Mouse (Mus musculus): Measurements from ENCODE around the gene Rab36. TPM values are rescaled to one million over a fixed set of nuclear protein-coding genes. Genes with fewer than 3 reads are reported as not detected.
"Not testable (repeated sequence)": the region's sequence is repeated elsewhere in the genome, so short reads cannot be mapped to it uniquely, and the experiment has no call there.

The Rab36 gene
- polyA plus RNA-seq, 1 experiment from 2014 or later, result 11.8 TPM

DNA sequence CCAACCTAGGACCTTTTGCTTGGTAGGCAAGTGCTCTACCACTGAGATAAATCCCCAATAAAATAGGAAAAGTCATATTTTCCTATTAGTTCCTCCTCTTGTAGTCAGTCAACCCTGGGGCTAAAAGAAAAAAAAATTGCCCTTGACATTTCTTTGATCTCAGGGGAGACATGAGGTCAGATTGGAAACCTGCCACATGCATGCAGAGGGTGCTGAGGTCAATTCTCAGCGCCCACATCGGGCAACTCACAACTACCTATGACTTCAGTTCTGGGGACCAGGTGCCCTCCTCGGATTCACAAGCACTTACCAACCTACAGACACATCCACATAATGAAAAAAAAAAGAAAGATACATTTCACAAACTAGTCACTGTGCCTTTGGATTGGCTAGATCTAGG lies 6.6 kb upstream of the Rab36 start:
- WGBS, result 91% methylated on average over 3 of the region's 3 CpGs
- Histone ChIP-seq H3K4me3 (ENCODE audit: low read length) (no peak overlapping the region), H3K27me3 (ENCODE audit: control insufficient read depth, insufficient read depth, low read length) (no peaks in the 10 kb centered on the region), H3K4me2 (replicated peaks; ENCODE audit: low read depth, low read length) (no peak overlapping the region), H3K4me1 (ENCODE audit: control insufficient read depth, insufficient read depth, low read length) (0 out of 2 replicates have a peak, but pooled peaks cover 8% of the 10 kb centered on the region), H3K9ac (ENCODE audit: low read depth, low read length) (no peak overlapping the region), H3K27ac (ENCODE audit: low read depth, low read length) (no peak overlapping the region), H3K36me3 (ENCODE audit: control insufficient read depth, insufficient read depth, low read length) (no peaks in the 10 kb centered on the region), H3K9me3 (ENCODE audit: control insufficient read depth, low read length) (no peaks in the 10 kb centered on the region)
- ATAC-seq (ENCODE audit: low FRiP score, low TSS enrichment), result no peak

DNA sequence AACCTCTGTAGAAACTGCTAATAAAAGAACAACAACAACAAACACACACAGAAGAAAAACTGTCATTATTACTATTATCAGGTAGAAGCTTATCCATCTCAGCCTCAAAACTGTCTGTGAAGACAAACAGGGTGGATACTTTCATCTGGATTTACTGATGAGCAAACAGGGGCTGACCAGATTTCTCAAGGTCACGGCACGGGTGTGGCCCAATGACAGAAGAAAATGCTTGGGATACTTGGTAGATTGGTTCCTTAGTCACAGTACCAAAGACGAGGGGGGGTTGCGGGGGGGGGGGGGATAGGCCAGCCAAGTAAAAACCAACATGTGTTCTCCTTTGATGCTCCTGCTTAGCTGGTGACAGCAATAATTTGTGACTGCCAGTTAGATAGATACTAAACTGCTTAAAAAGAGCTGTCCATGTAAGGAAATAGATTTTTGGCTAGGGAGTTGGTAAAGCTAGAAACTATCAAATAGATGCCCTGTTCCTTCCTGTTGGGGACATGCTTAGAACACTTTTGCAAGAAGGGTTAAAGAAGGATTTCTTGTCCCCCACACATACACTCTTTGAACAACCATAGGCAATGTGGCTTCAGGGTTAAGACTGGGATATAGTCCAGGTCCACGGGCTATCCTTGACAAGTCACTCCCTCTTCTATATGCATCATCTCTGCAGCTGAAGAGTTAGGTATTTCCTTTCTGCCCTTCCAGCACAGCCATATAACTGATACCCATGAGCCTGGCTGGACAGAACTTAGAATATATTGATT lies 5.3 kb upstream of the Rab36 start:
- H3K4me2 ChIP-seq (replicated peaks; ENCODE audit: low read depth, low read length), result no peak overlapping the region
- whole genome bisulfite sequencing, result 70% methylated on average over 5 of the region's 5 CpGs
- H3K4me3 ChIP-seq (ENCODE audit: low read length), result no peak overlapping the region
- no peaks in the 10 kb centered on the region for H3K9me3 ChIP-seq (ENCODE audit: control insufficient read depth, low read length)
- no peaks in the 10 kb centered on the region for H3K27me3 ChIP-seq (ENCODE audit: control insufficient read depth, insufficient read depth, low read length)
- H3K27ac ChIP-seq (ENCODE audit: low read depth, low read length), result no peak overlapping the region
- H3K9ac ChIP-seq (ENCODE audit: low read depth, low read length), result no peak overlapping the region
- ATAC-seq (ENCODE audit: low FRiP score, low TSS enrichment), result no peak
- H3K4me1 ChIP-seq (ENCODE audit: control insufficient read depth, insufficient read depth, low read length), result 0 out of 2 replicates have a peak, but pooled peaks cover 8% of the 10 kb centered on the region
- no peaks in the 10 kb centered on the region for H3K36me3 ChIP-seq (ENCODE audit: control insufficient read depth, insufficient read depth, low read length)

DNA sequence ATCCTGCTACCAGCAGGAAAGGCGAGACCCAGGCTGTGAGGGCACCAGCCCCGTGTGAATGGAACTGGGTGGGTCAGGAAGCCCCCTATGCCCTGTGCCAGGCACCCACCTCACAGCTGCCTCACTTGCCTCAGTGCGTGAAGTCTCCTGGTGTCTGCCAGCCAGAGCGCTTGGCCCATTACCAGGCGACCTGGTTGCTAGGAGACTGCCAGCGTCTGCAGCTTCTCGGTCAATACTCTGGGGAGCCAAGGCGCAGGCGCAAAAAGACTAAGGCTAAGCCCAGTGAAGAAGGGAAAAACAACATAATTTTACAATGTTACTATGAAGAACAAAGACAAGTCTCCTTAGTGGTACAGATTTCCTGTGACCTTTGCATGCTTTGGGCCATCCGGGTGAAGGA lies 4.5 kb upstream of the Rab36 start, which contains the start of gene Rsph14:
Gene Rsph14 (minus strand): TSS at position 192 of the 400 bp plus-strand sequence.
- Histone ChIP-seq H3K4me1 (ENCODE audit: control insufficient read depth, insufficient read depth, low read length) (0 out of 2 replicates have a peak, but pooled peaks cover 8% of the 10 kb centered on the region), H3K4me3 (ENCODE audit: low read length) (no peak within 1 kb of the TSS), H3K36me3 (ENCODE audit: control insufficient read depth, insufficient read depth, low read length) (no peaks in the 10 kb centered on the region), H3K9ac (ENCODE audit: low read depth, low read length) (no peak within 1 kb of the TSS), H3K9me3 (ENCODE audit: control insufficient read depth, low read length) (no peaks in the 10 kb centered on the region), H3K4me2 (replicated peaks; ENCODE audit: low read depth, low read length) (no peak within 1 kb of the TSS), H3K27me3 (ENCODE audit: control insufficient read depth, insufficient read depth, low read length) (no peaks in the 10 kb centered on the region), H3K27ac (ENCODE audit: low read depth, low read length) (no peak within 1 kb of the TSS)
- no peak for ATAC-seq (ENCODE audit: low FRiP score, low TSS enrichment)
- WGBS, result 20% methylated on average over 10 of the region's 10 CpGs

DNA sequence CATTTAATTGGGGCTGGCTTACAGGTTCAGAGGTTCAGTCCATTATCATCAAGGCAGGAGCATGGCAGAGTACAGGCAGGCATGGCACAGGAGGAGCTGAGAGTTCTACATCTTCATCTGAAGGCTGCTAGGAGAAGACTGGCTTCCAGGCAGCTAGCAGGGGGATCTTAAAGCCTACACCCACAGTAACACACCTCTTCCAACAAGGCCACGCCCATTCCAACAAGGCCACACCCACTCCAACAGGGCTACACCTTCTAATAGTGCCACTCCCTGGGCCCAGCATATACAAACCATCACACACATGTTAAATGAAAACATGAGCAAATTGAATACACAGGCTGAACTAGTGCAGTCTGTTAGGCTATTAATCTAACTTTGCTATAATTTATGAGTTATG lies 5.2 kb downstream of the Rab36 start:
- not testable (repeated sequence) for H3K27me3 ChIP-seq (ENCODE audit: control insufficient read depth, insufficient read depth, low read length); H3K27ac ChIP-seq (ENCODE audit: low read depth, low read length); H3K9me3 ChIP-seq (ENCODE audit: control insufficient read depth, low read length); H3K4me2 ChIP-seq (replicated peaks; ENCODE audit: low read depth, low read length); H3K4me3 ChIP-seq (ENCODE audit: low read length); H3K36me3 ChIP-seq (ENCODE audit: control insufficient read depth, insufficient read depth, low read length); H3K4me1 ChIP-seq (ENCODE audit: control insufficient read depth, insufficient read depth, low read length); ATAC-seq (ENCODE audit: low FRiP score, low TSS enrichment); H3K9ac ChIP-seq (ENCODE audit: low read depth, low read length)
- 9% methylated on average over 1 of the region's 1 CpGs for WGBS

DNA sequence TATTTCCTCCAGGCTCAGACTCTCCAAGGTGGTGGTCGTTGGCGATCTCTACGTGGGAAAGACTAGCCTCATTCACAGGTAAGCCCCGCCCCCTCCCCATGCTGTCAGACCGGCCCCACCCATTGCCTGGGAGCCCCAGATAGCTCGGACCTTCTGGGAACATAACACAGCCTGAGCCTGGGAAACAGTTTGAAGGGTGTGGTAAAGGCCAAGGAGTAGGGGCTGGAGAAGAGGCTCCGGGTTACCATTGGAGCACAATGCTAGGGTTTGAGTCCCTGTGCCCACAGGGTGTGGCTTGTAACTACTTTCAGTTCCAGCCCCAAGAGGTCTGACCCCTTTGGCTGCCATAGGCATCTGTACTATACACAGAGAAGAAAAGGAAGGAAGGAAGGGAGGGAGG lies 7.6 kb downstream of the Rab36 start:
- Histone ChIP-seq H3K4me1 (ENCODE audit: control insufficient read depth, insufficient read depth, low read length) (no peaks in the 10 kb centered on the region), H3K27ac (ENCODE audit: low read depth, low read length) (no peak overlapping the region), H3K4me3 (ENCODE audit: low read length) (no peak overlapping the region), H3K4me2 (replicated peaks; ENCODE audit: low read depth, low read length) (no peak overlapping the region), H3K27me3 (ENCODE audit: control insufficient read depth, insufficient read depth, low read length) (no peaks in the 10 kb centered on the region), H3K9me3 (ENCODE audit: control insufficient read depth, low read length) (no peaks in the 10 kb centered on the region), H3K9ac (ENCODE audit: low read depth, low read length) (no peak overlapping the region), H3K36me3 (ENCODE audit: control insufficient read depth, insufficient read depth, low read length) (no peaks in the 10 kb centered on the region)
- no peak for ATAC-seq (ENCODE audit: low FRiP score, low TSS enrichment)
- WGBS, result 38% methylated on average over 7 of the region's 7 CpGs

DNA sequence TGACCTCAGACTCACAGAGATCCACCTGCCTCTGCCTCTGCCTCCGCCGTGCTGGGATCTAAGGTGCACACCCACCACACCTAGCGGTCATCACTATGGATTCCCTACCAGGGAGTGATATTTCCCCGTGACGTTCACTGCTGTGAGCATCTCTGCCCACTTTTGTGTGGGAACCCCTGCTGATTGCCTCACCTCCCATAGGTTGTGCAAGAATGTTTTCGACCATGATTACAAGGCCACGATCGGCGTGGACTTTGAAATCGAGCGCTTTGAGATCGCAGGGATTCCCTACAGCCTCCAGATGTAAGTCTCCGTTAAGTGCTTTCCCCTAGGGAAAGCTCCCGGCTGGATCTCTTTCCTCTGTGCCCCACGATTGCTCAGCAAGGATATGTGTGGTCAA lies 9.0 kb downstream of the Rab36 start:
- ATAC-seq (ENCODE audit: low FRiP score, low TSS enrichment), result no peak
- H3K4me2 ChIP-seq (replicated peaks; ENCODE audit: low read depth, low read length), result no peak overlapping the region
- H3K9ac ChIP-seq (ENCODE audit: low read depth, low read length), result no peak overlapping the region
- no peaks in the 10 kb centered on the region for H3K4me1 ChIP-seq (ENCODE audit: control insufficient read depth, insufficient read depth, low read length)
- H3K27ac ChIP-seq (ENCODE audit: low read depth, low read length), result no peak overlapping the region
- WGBS, result 95% methylated on average over 15 of the region's 15 CpGs
- no peak overlapping the region for H3K4me3 ChIP-seq (ENCODE audit: low read length)
- no peaks in the 10 kb centered on the region for H3K27me3 ChIP-seq (ENCODE audit: control insufficient read depth, insufficient read depth, low read length)
- no peaks in the 10 kb centered on the region for H3K9me3 ChIP-seq (ENCODE audit: control insufficient read depth, low read length)
- no peaks in the 10 kb centered on the region for H3K36me3 ChIP-seq (ENCODE audit: control insufficient read depth, insufficient read depth, low read length)

DNA sequence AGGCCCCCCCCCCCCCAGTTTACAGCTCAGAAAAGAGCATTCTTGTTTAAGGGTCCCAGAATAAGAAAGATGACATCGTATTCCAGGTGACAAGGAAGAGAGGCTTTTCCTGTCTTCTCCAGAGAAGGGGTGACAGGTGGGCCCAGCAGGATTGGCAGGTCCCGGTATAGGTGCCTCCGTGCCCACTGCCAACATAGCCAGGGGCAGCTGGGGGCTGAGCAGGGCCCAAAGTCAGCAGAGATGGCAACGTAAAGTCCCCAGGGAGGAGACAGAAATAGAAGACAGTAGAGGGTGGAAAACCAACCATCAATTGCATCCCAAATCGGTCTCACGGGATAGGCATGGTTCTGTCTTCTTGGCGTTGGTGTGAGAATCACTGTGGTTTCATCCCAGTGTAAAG lies 11.9 kb downstream of the Rab36 start:
- 94% methylated on average over 7 of the region's 7 CpGs for WGBS
- H3K9ac ChIP-seq (ENCODE audit: low read depth, low read length), result no peak overlapping the region

DNA sequence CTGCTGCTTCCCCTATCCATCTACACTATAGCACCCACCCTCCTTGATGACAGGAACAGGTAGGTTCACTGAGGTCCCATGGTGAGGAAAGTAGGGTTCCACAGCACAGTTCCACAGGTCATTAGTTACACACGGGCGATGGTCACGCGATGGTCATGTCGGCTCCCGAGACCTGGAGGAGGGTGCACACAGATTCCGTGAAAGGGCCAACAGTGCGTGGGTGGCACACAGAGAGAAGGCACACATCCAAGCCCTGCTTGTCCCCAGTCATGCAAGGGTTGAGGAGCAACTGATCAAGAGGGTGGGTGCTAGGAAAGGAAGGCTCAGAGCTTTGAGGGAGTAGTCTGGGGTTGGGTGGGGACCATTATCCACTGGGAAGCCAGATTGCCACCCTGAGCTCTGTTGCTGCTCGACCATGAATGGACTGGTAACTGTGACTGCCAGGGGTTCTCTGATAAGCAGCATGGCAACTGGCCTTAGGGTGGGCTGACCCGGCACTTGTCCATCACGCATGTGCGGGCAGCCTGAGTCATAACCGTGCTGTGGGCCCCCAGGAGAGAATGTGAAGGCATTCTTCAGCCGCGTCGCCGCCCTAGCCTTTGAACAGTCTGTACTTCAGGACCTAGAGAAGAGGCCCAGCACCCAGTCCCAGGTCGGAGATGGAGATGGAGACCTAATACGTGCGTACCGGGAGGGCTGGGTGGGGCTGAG lies 14.7 kb downstream of the Rab36 start:
- WGBS, result 91% methylated on average over 21 of the region's 21 CpGs
- H3K4me3 ChIP-seq (ENCODE audit: low read length), result no peak overlapping the region
- H3K36me3 ChIP-seq (ENCODE audit: control insufficient read depth, insufficient read depth, low read length), result no peaks in the 10 kb centered on the region
- H3K4me2 ChIP-seq (replicated peaks; ENCODE audit: low read depth, low read length), result no peak overlapping the region
- H3K27ac ChIP-seq (ENCODE audit: low read depth, low read length), result no peak overlapping the region
- ATAC-seq (ENCODE audit: low FRiP score, low TSS enrichment), result no peak
- no peak overlapping the region for H3K9ac ChIP-seq (ENCODE audit: low read depth, low read length)
- H3K9me3 ChIP-seq (ENCODE audit: control insufficient read depth, low read length), result no peaks in the 10 kb centered on the region
- H3K4me1 ChIP-seq (ENCODE audit: control insufficient read depth, insufficient read depth, low read length), result peaks cover 7% of the 10 kb centered on the region; the same call in 1 of the 2 replicates
- no peaks in the 10 kb centered on the region for H3K27me3 ChIP-seq (ENCODE audit: control insufficient read depth, insufficient read depth, low read length)

More for the DNA sequence above, 11.9 kb downstream of the Rab36 start:
- Histone ChIP-seq H3K27ac (ENCODE audit: low read depth, low read length) (no peak overlapping the region), H3K4me3 (ENCODE audit: low read length) (no peak overlapping the region), H3K36me3 (ENCODE audit: control insufficient read depth, insufficient read depth, low read length) (no peaks in the 10 kb centered on the region), H3K9me3 (ENCODE audit: control insufficient read depth, low read length) (no peaks in the 10 kb centered on the region), H3K4me2 (replicated peaks; ENCODE audit: low read depth, low read length) (no peak overlapping the region), H3K4me1 (ENCODE audit: control insufficient read depth, insufficient read depth, low read length) (no peaks in the 10 kb centered on the region), H3K27me3 (ENCODE audit: control insufficient read depth, insufficient read depth, low read length) (no peaks in the 10 kb centered on the region)
- no peak for ATAC-seq (ENCODE audit: low FRiP score, low TSS enrichment)

DNA sequence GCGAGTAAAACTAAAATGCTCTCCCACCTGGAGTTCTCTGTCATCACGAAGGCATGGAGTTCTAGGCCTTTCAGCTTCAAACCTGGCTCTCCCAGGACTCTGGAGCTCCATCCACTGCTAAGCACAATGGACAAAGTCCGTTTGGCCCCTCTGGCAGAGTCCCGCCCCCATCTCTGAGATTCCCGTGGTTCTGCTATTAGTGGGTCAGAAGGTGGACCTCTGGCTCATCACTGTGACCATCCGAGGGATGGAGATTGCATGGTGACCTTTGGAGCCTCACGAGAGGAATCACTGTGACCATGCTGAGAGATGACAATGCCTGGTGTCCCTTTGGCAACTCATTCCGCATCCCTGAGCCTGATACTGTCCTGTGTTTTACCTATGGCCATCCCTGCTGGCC lies 16.0 kb downstream of the Rab36 start:
- no peak overlapping the region for H3K4me3 ChIP-seq (ENCODE audit: low read length)
- no peak for ATAC-seq (ENCODE audit: low FRiP score, low TSS enrichment)
- no peaks in the 10 kb centered on the region for H3K27me3 ChIP-seq (ENCODE audit: control insufficient read depth, insufficient read depth, low read length)
- no peak overlapping the region for H3K4me2 ChIP-seq (replicated peaks; ENCODE audit: low read depth, low read length)
- no peaks in the 10 kb centered on the region for H3K36me3 ChIP-seq (ENCODE audit: control insufficient read depth, insufficient read depth, low read length)
- no peaks in the 10 kb centered on the region for H3K9me3 ChIP-seq (ENCODE audit: control insufficient read depth, low read length)
- 81% methylated on average over 8 of the region's 8 CpGs for WGBS
- H3K4me1 ChIP-seq (ENCODE audit: control insufficient read depth, insufficient read depth, low read length), result peaks cover 7% of the 10 kb centered on the region; the same call in 1 of the 2 replicates
- no peak overlapping the region for H3K9ac ChIP-seq (ENCODE audit: low read depth, low read length)
- no peak overlapping the region for H3K27ac ChIP-seq (ENCODE audit: low read depth, low read length)

All from kidney, embryonic 14.5 days (tissue).